Mouse (Mus musculus): Measurements from ENCODE around the gene Ntrk2. TPM values are rescaled to one million over a fixed set of nuclear protein-coding genes. Genes with fewer than 3 reads are reported as not detected.

Gene Ntrk2
- total and polyA plus RNA-seq, 3 experiments = 20.5 to 30.0 (median 29.4) TPM

- no peak for DNase-seq
Observed at GRCm38 (mm10) chr13:58924486-58924885, 118.1 kb downstream of the Ntrk2 start.

- no peak for DNase-seq
Observed at GRCm38 (mm10) chr13:58927186-58927585, 120.8 kb downstream of the Ntrk2 start.

- no peak for DNase-seq
Observed at GRCm38 (mm10) chr13:58927656-58928226, 121.4 kb downstream of the Ntrk2 start.

- no peak for DNase-seq
Observed at GRCm38 (mm10) chr13:58928668-58929436, 122.5 kb downstream of the Ntrk2 start.

- no peak for DNase-seq
Observed at GRCm38 (mm10) chr13:58930161-58930560, 123.8 kb downstream of the Ntrk2 start.

- no peak for DNase-seq
Observed at GRCm38 (mm10) chr13:58933126-58933525, 126.8 kb downstream of the Ntrk2 start.

- no peak for DNase-seq
Observed at GRCm38 (mm10) chr13:58934576-58935110, 128.3 kb downstream of the Ntrk2 start.

- no peak for DNase-seq
Observed at GRCm38 (mm10) chr13:58935956-58936495, 129.7 kb downstream of the Ntrk2 start.

- no peak for DNase-seq
Observed at GRCm38 (mm10) chr13:58937884-58938283, 131.5 kb downstream of the Ntrk2 start.

GRCm38 (mm10) chr13:58938464-58938863 lies 132.1 kb downstream of the Ntrk2 start:
- peak; percentile 59 for DNase-seq

GRCm38 (mm10) chr13:58940208-58940607 lies 133.8 kb downstream of the Ntrk2 start:
- DNase-seq = peak; percentile 27

GRCm38 (mm10) chr13:58940798-58941197 lies 134.4 kb downstream of the Ntrk2 start:
- no peak for DNase-seq

GRCm38 (mm10) chr13:58945781-58946180 lies 139.4 kb downstream of the Ntrk2 start:
- no peak for DNase-seq

- no peak for DNase-seq
Observed at GRCm38 (mm10) chr13:58946589-58946988, 140.2 kb downstream of the Ntrk2 start.

GRCm38 (mm10) chr13:58947056-58947455 lies 140.7 kb downstream of the Ntrk2 start:
- DNase-seq = no peak

GRCm38 (mm10) chr13:58954331-58954730 lies 148.0 kb downstream of the Ntrk2 start:
- no peak for DNase-seq

GRCm38 (mm10) chr13:58954764-58955163 lies 148.4 kb downstream of the Ntrk2 start:
- no peak for DNase-seq

- DNase-seq = no peak
Observed at GRCm38 (mm10) chr13:58955237-58955777, 148.9 kb downstream of the Ntrk2 start.

- DNase-seq = no peak
Observed at GRCm38 (mm10) chr13:58958171-58958904, 152.0 kb downstream of the Ntrk2 start.

GRCm38 (mm10) chr13:58960321-58960720 lies 154.0 kb downstream of the Ntrk2 start:
- DNase-seq = no peak

- DNase-seq = no peak
Observed at GRCm38 (mm10) chr13:58964701-58965359, 158.5 kb downstream of the Ntrk2 start.

GRCm38 (mm10) chr13:58965826-58966225 lies 159.5 kb downstream of the Ntrk2 start:
- DNase-seq = no peak

All from adrenal gland, adult 2 months (tissue).